Mouse (Mus musculus): Measurements from ENCODE around the gene Sla2.
"Not testable (repeated sequence)": the region's sequence is repeated elsewhere in the genome, so short reads cannot be mapped to it uniquely, and the experiment has no call there.

Sla2 gene

GRCm38 (mm10) chr2:156901883-156902282 is 14.9 kb upstream of the Sla2 start:
- DNase-seq (ENCODE audit: low spot score), result no peak

DNA sequence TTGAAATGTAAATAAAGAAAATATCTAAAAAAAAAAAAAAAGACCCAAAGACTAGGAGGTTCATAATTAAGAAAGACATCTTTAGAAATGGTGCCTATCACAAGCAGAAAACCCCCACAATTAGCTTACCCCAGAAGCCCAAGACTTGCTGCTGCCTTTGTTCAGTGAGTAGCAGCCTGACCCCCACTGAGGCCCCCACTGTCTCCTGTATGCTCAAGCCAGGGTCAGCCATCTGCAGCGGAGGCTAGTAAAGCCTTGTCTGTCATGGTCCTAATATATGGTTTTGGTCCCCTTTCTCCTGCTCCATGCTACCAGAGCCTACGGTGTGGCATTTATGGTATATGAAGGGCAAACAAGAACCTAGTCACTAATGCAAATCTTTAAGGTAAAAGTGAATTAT is 14.4 kb upstream of the Sla2 start:
- DNase-seq (ENCODE audit: low spot score), result no peak

DNA sequence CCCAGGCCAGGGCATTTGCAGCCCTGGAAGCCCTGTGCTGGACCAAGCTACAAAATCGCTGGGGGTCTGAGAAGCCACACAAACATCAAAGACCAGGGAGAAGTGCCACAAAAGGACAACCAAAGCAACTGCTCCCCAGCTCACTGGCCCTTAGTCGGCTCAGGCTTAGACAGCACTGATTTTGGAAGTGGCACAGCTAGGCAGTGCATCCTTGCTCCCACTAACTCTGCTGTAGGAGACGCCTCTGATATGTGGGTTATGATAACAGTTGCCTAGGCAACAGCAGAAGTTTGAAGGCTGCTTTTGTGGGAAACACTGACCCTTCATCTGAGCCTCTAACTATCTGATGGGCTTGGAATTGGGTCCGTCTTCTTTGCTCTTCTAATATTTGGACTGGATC is 12.2 kb upstream of the Sla2 start:
- DNase-seq (ENCODE audit: low spot score), result no peak

DNA sequence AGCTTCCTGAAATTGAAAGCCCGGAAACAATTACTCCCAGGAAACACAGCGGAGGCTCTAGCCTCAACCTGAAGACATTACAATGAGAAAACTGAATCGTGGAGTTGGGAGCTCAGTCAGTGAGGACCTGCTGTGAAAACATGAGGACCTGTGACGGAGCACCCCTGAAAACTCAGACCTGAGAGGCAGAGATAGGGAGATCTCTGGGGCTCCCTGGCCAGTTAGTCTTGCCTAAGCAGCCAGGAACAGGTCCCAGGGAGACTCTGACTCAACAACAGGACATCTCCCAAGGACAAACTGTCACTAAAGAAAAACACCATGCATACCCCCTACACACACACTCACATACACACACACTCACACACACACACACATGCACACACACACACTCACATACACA is 11.4 kb upstream of the Sla2 start:
- DNase-seq (ENCODE audit: low spot score), result no peak

GRCm38 (mm10) chr2:156897034-156897433 is 10.0 kb upstream of the Sla2 start:
- DNase-seq (ENCODE audit: low spot score), result no peak

DNA sequence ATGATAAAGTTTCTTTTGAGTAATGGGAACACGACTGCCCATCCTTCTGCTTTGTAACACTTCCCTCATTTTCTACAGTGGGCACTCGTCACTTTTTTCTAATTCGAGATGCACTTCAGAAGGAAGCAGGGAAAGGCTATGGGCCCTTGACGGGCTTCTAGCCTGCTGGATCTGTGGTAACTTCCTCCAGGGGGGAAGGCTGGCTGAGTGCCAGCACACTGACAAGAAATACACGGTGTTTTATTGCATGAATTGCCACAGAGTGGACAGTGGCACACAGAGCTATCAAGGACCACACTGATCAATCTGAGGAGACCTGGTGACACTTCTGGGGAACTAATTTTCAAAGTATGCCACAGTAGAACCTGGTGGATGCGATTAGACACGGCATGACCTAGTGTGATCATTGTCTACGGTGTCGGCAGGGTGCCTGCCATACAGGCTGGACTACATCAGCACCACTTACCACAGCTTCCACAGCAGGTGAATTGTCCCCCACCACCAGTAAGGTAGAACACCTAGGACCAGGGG is 9.5 kb upstream of the Sla2 start:
- DNase-seq (ENCODE audit: low spot score), result no peak

DNA sequence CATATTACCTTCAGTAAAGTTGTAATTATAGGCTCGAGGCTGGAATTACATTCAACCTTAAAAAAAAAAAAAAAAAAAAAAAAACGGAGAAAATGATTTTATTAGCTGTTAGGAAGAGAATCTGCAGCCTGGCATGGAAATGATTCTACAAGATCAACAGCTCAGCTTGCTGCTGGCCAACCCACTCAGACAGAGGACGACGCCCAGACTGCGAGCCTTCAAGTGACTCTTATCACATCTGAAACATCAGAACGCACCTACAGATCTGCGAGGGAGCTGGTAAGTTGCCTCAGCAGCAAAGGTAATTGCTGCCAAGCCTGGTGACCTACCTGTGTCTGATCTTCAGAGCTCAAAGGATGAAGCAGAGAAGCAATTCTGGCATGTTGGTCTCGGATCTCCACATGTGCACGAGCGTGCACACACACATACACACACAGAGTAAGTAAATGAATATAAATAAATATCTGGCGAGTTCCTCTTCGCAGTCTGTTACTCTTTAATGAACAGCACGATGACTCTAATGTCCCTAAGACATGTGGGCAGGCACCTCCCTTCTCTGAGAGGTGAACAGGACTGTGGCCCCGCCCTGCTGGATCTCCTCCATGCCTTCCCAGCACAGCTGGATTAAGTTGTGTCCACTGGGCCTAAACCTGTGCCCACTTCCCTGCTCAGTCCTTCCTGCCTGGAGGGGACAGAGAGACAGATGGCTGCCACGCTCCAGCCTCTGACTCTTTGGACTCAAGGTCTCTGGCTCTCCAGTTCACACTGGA is 7.7 kb upstream of the Sla2 start:
- DNase-seq (ENCODE audit: low spot score), result no peak

- no peak for DNase-seq (ENCODE audit: low spot score)
Measured at GRCm38 (mm10) chr2:156892821-156893220, 5.8 kb upstream of the Sla2 start.

- DNase-seq (ENCODE audit: low spot score), result no peak
Measured at GRCm38 (mm10) chr2:156892240-156892639, 5.2 kb upstream of the Sla2 start.

DNA sequence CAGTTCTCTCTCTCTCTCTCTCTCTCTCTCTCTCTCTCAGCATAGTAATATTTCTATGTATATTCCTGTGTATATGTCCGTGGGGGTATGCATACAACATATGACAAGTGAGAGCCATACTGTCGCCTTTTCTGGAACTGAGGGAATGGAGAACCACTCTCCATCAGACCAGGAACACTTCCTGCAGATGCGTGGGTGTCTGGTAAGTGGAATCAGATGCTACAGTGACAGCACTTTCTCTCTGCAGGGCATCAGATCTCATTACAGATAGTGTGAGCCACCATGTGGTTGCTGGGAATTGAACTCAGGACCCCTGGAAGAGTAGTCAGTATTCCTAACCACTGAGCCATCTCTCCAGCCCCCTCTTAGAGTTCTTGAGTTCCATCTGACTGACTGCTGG is 1.5 kb upstream of the Sla2 start:
- no peak for DNase-seq (ENCODE audit: low spot score)

DNA sequence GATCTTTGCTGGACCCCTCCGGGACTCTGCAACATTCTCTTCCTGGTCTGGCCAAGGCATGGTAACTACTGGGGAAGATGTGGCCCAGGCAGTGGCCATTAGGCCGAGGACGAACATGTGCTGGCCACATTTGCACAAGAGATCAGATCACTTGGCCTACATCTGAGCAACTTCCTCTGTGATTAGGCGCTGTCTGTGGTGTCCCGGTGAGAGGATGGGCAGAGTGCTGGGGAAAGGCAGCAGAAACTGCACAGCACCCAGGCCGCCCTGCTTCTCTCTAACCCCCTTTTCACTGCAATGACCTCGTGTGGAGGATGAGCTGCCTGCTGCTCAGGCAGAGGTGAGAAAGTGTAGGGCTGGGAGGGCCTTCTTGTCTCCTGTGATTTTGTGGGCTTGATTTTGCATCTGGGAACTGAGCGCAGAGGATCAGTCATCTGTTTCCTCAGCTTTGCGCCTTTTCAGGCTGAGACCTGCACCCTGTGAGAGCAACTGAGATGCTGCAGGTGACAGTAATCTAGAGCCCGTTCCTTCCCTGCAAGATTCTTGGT is 834 bp downstream of the Sla2 start:
- DNase-seq (ENCODE audit: low spot score), result no peak

DNA sequence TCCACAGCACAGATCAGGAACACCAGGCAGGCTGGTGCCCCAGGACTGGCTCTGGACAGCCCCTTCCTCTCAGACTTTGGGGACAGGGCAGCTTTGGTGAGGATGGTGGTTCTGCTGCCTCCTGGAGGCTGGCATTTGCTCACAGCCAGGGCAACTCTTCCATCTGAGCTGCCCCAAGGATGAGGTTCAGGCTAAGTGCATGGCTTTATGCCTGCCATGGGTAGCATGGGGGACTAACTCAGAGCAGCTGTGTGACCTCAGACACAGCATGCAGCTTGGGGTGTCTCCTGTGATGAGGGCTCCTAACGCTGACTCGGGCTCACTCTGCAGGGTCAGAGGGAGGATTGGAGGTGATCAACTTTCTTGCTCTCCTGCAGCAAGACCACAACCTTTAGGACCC is 1.3 kb downstream of the Sla2 start:
- not testable (repeated sequence) for DNase-seq (ENCODE audit: low spot score)

DNA sequence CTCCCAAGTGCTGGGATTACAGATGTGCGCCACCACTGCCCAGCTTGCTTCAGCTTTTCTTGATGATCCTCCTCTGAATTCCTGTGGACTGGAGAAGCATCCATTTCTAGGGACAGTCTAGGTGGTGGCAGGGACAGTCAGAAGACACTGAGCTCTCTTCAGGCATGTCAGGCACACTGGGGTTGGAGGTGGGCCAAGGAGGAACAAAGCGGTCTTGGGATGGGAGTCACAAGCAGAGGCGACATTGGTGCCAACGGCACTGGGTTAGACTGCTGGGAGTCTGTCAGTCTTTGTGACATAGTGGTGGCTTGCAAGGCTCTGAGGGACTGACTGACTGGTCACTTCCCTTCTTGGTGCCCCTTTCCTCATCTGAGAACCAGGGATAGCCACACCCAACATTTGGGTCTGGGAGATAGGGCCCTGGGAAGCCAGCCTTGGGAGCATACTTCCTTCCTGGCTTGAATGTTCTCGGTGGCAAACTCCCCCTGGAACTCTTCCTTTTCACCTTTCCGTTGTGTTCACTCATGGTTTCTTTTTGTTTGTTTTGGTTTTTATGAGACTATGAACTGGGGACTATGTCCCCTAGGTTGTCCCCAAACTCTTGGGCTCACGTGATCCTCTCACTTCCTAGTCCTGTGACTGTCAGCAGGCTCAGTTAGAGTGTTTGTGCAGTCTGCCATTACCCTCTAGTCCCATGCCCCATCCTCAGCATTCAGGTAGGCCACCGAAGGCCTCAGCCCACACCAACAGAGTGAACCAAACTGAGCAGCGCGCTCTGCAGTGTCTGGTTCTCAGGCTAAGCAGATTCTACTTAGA is 2.4 kb downstream of the Sla2 start:
- no peak for DNase-seq (ENCODE audit: low spot score)

GRCm38 (mm10) chr2:156882431-156883001 is 4.5 kb downstream of the Sla2 start:
- no peak for DNase-seq (ENCODE audit: low spot score)

GRCm38 (mm10) chr2:156879541-156879940 is 7.5 kb downstream of the Sla2 start:
- DNase-seq (ENCODE audit: low spot score), result no peak

DNA sequence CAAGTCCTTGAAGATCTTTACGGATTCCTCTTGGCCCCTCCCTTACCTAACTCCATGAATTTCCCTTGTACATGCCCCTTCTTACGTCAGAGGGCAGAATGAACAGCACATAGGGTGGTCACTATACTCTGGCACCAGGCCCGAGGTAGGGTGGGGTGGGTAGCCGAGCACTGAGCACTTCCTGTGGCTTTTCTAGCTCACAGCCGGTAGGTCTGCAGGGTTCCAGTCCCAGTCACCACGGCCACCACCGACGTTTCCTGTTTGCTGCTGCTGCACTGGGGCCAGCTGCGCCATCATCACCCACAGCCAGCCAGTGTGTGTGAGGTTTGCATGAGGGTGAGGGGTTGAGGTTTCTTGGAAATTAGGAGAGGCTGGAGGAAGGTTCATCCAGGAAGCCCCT is 9.3 kb downstream of the Sla2 start:
- DNase-seq (ENCODE audit: low spot score), result no peak

GRCm38 (mm10) chr2:156874760-156875510 is 12.1 kb downstream of the Sla2 start:
- DNase-seq (ENCODE audit: low spot score), result no peak

GRCm38 (mm10) chr2:156874047-156874759 is 12.8 kb downstream of the Sla2 start:
- no peak for DNase-seq (ENCODE audit: low spot score)

- DNase-seq (ENCODE audit: low spot score), result peak; percentile 34
Measured at GRCm38 (mm10) chr2:156873629-156874028, 13.4 kb downstream of the Sla2 start.

- DNase-seq (ENCODE audit: low spot score), result peak; percentile 38
Measured at GRCm38 (mm10) chr2:156870519-156870918, 16.5 kb downstream of the Sla2 start.

DNA sequence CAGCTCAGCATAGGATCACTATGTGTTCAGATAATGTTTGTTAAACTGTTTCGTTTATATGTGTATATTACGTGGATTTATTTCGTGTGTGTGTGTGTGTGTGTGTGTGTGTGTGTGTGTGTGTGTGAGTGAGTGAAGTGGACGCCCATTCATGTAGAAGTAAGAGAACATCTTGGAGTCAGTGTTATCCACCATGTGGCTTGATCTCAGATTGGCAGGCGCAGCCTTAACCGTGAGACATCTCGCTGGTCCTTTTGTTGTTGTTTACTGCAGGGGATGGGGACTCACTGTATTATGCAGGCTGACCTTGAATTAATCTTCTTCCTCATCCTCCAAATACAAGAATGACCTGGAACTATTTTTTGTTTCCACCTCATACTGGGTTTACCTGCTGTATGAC is 17.4 kb downstream of the Sla2 start:
- DNase-seq (ENCODE audit: low spot score), result no peak

Measured in urinary bladder, postnatal 14 days (tissue).